Mouse (Mus musculus): ENCODE measurements around the gene Lrrc23. TPM values are rescaled to one million over a fixed set of nuclear protein-coding genes. Genes with fewer than 3 reads are reported as not detected.
A peak's percentile ranks its signal among the peaks of the same experiment; 100 is the strongest.

Lrrc23 gene
- total and polyA plus RNA-seq, 2 experiments from 2014 or later = 13.7 to 14.7 TPM

DNA sequence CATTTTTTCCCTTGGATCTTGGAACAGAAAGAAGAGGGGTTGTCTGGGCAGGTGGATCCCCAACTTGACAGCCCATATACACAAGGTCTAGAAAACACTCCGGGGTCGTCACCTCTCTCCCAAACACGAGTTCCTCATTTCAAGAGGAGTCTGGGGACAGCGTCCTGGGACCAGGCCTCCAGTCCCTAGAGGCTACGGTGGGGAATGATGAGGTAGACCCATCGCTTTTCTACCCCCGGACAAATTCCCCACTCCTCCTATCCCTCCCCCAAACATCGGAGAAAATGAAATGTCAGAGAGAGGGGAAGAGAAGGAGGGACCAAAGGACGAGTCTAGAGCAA is 10.9 kb downstream of the Lrrc23 start:
- no peaks in the 10 kb centered on the region; the same call in 1 of the 2 replicates for H3K36me3 ChIP-seq (ENCODE audit: insufficient read depth)
- peak; percentile 16; the same call in 1 of the 2 replicates for ATAC-seq
- H3K4me1 ChIP-seq (ENCODE audit: insufficient read depth) = 0 out of 2 replicates have a peak, but pooled peaks cover 5% of the 10 kb centered on the region
- H3K27ac ChIP-seq (ENCODE audit: low read depth, low read length) = peak overlapping the region; percentile 47
- no peak for DNase-seq
- H3K9me3 ChIP-seq (ENCODE audit: low read length) = no peaks in the 10 kb centered on the region
- no peaks in the 10 kb centered on the region for H3K27me3 ChIP-seq (ENCODE audit: insufficient read depth, low read length)
- H3K4me3 ChIP-seq (ENCODE audit: low read depth, low read length) = peak overlapping the region; percentile 54
- 11% methylated on average over 9 of the region's 9 CpGs for WGBS
- peak overlapping the region; percentile 76 for H3K4me2 ChIP-seq (ENCODE audit: low read depth)
- peak overlapping the region; percentile 67 for H3K9ac ChIP-seq
- TF ChIP-seq CTCF (IDR thresholded peaks at IDR 0.05; ENCODE audit: low read depth) = no peak

- H3K27me3 ChIP-seq (ENCODE audit: insufficient read depth, low read length) = no peaks in the 10 kb centered on the region
- H3K9ac ChIP-seq = peak overlapping the region; percentile 67
- WGBS = 26% methylated on average over 19 of the region's 19 CpGs
- peak overlapping the region; percentile 76 for H3K4me2 ChIP-seq (ENCODE audit: low read depth)
- DNase-seq (no peak), ATAC-seq (0 out of 2 replicates have a peak, but pooled peaks have one; percentile 12)
- no peaks in the 10 kb centered on the region; the same call in 1 of the 2 replicates for H3K36me3 ChIP-seq (ENCODE audit: insufficient read depth)
- peak overlapping the region; percentile 54 for H3K4me3 ChIP-seq (ENCODE audit: low read depth, low read length)
- H3K4me1 ChIP-seq (ENCODE audit: insufficient read depth) = 0 out of 2 replicates have a peak, but pooled peaks cover 5% of the 10 kb centered on the region
- no peaks in the 10 kb centered on the region for H3K9me3 ChIP-seq (ENCODE audit: low read length)
- peak overlapping the region; percentile 40; the same call in 1 of the 2 replicates for H3K27ac ChIP-seq (ENCODE audit: low read depth, low read length)
- TF ChIP-seq CTCF (IDR thresholded peaks at IDR 0.05; ENCODE audit: low read depth) = no peak
Measured at GRCm38 (mm10) chr6:124767920-124768703, 11.4 kb downstream of the Lrrc23 start.

GRCm38 (mm10) chr6:124767536-124767919 is 12.0 kb downstream of the Lrrc23 start:
- Histone ChIP-seq H3K27me3 (ENCODE audit: insufficient read depth, low read length) (no peaks in the 10 kb centered on the region), H3K4me3 (ENCODE audit: low read depth, low read length) (no peak overlapping the region), H3K9ac (0 out of 2 replicates have a peak overlapping the region, but pooled peaks have one; percentile 33), H3K9me3 (ENCODE audit: low read length) (no peaks in the 10 kb centered on the region), H3K36me3 (ENCODE audit: insufficient read depth) (peaks cover 5% of the 10 kb centered on the region; the same call in 1 of the 2 replicates), H3K4me2 (ENCODE audit: low read depth) (peak overlapping the region; percentile 76), H3K27ac (ENCODE audit: low read depth, low read length) (peak overlapping the region; percentile 40; the same call in 1 of the 2 replicates), H3K4me1 (ENCODE audit: insufficient read depth) (0 out of 2 replicates have a peak, but pooled peaks cover 5% of the 10 kb centered on the region)
- TF ChIP-seq CTCF (IDR thresholded peaks at IDR 0.05; ENCODE audit: low read depth) = no peak
- DNase-seq = no peak
- 44% methylated on average over 4 of the region's 4 CpGs for WGBS
- ATAC-seq = no peak

GRCm38 (mm10) chr6:124765951-124766350 is 13.6 kb downstream of the Lrrc23 start:
- WGBS = 81% methylated on average over 7 of the region's 7 CpGs
- Histone ChIP-seq H3K4me3 (ENCODE audit: low read depth, low read length) (no peak overlapping the region), H3K9me3 (ENCODE audit: low read length) (no peaks in the 10 kb centered on the region), H3K27ac (ENCODE audit: low read depth, low read length) (no peak overlapping the region), H3K36me3 (ENCODE audit: insufficient read depth) (peaks cover 5% of the 10 kb centered on the region; the same call in 1 of the 2 replicates), H3K4me2 (ENCODE audit: low read depth) (no peak overlapping the region), H3K4me1 (ENCODE audit: insufficient read depth) (0 out of 2 replicates have a peak, but pooled peaks cover 5% of the 10 kb centered on the region), H3K9ac (no peak overlapping the region), H3K27me3 (ENCODE audit: insufficient read depth, low read length) (no peaks in the 10 kb centered on the region)
- no peak for TF ChIP-seq CTCF (IDR thresholded peaks at IDR 0.05; ENCODE audit: low read depth)
- no peak for DNase-seq
- ATAC-seq = no peak

GRCm38 (mm10) chr6:124759259-124759658 is 20.3 kb downstream of the Lrrc23 start:
- no peaks in the 10 kb centered on the region for H3K9me3 ChIP-seq (ENCODE audit: low read length)
- H3K4me3 ChIP-seq (ENCODE audit: low read depth, low read length) = no peak overlapping the region
- WGBS = under 1% methylated on average over 5 of the region's 5 CpGs
- DNase-seq (peak; percentile 69), ATAC-seq (no peak)
- H3K27me3 ChIP-seq (ENCODE audit: insufficient read depth, low read length) = no peaks in the 10 kb centered on the region
- peak; percentile 79 for TF ChIP-seq CTCF (IDR thresholded peaks at IDR 0.05; ENCODE audit: low read depth)
- H3K27ac ChIP-seq (ENCODE audit: low read depth, low read length) = 0 out of 2 replicates have a peak overlapping the region, but pooled peaks have one; percentile 57
- H3K9ac ChIP-seq = no peak overlapping the region
- H3K36me3 ChIP-seq (ENCODE audit: insufficient read depth) = peaks cover 5% of the 10 kb centered on the region; the same call in 1 of the 2 replicates
- H3K4me1 ChIP-seq (ENCODE audit: insufficient read depth) = peaks cover 11% of the 10 kb centered on the region
- H3K4me2 ChIP-seq (ENCODE audit: low read depth) = no peak overlapping the region

GRCm38 (mm10) chr6:124758849-124759232 is 20.7 kb downstream of the Lrrc23 start:
- no peak for ATAC-seq
- H3K27ac ChIP-seq (ENCODE audit: low read depth, low read length) = peak overlapping the region; percentile 57
- no peak overlapping the region for H3K4me2 ChIP-seq (ENCODE audit: low read depth)
- H3K4me3 ChIP-seq (ENCODE audit: low read depth, low read length) = no peak overlapping the region
- no peaks in the 10 kb centered on the region for H3K27me3 ChIP-seq (ENCODE audit: insufficient read depth, low read length)
- no peaks in the 10 kb centered on the region for H3K9me3 ChIP-seq (ENCODE audit: low read length)
- no peak overlapping the region for H3K9ac ChIP-seq
- peaks cover 13% of the 10 kb centered on the region for H3K4me1 ChIP-seq (ENCODE audit: insufficient read depth)
- TF ChIP-seq CTCF (IDR thresholded peaks at IDR 0.05; ENCODE audit: low read depth) = no peak
- peaks cover 5% of the 10 kb centered on the region; the same call in 1 of the 2 replicates for H3K36me3 ChIP-seq (ENCODE audit: insufficient read depth)
- DNase-seq = no peak
- WGBS = 47% methylated on average over 2 of the region's 2 CpGs

Measured in forebrain, postnatal 0 days (tissue).